Mouse (Mus musculus) embryonic fibroblast, embryonic 13.5 days (primary cell): Measurements from ENCODE around the gene Eid2b. TPM values are rescaled to one million over a fixed set of nuclear protein-coding genes. Genes with fewer than 3 reads are reported as not detected.
A peak's percentile ranks its signal among the peaks of the same experiment; 100 is the strongest.

Experiments used
- H3K27ac ChIP-seq: 2 replicates; pipeline ENCODE4 v1.5.1; 2012; ENCODE audit warnings: low read length, control low read depth, inconsistent platforms; ENCODE audit not compliant: insufficient read depth
- H3K4me1 ChIP-seq: 2 replicates; pipeline ENCODE4 v1.6.1; 2011; ENCODE audit warnings: low read length; ENCODE audit not compliant: control insufficient read depth, insufficient read depth
- H3K4me3 ChIP-seq: 2 replicates; pipeline ENCODE4 v1.5.1; 2011; ENCODE audit warnings: mild to moderate bottlenecking, control low read depth, low read length; ENCODE audit not compliant: insufficient read depth
- CTCF ChIP-seq: IDR thresholded peaks from 2 replicates; pipeline ENCODE4 v1.5.1; 2011; ENCODE audit warnings: mild to moderate bottlenecking, control low read depth, low read length, moderate library complexity, borderline replicate concordance; ENCODE audit not compliant: insufficient read depth
- POLR2A ChIP-seq: IDR thresholded peaks from 2 replicates; pipeline ENCODE4 v1.6.1; 2011; ENCODE audit warnings: low read depth, mild to moderate bottlenecking, control low read depth, low read length, moderate library complexity
- polyA plus RNA-seq: library from polyadenylated mRNA; stranded (reverse); fragments of >200 nt; gene quantifications from 2 replicates; pipeline ENCODE4 v1.2.4, GENCODE M21; 2011; ENCODE audit warnings: low read depth; ENCODE audit not compliant: missing spikeins, insufficient read length

Eid2b gene
- polyA plus RNA-seq, 1 experiment, result 8.8 TPM

- H3K4me3 ChIP-seq, result peak overlapping the region; percentile 70
- H3K4me1 ChIP-seq, result peaks cover 2% of the 10 kb centered on the region; the same call in 1 of the 2 replicates
- H3K27ac ChIP-seq, result peak overlapping the region; percentile 2; the same call in 1 of the 2 replicates
- 0 out of 2 replicates have a peak, but pooled peaks have one; percentile 15 for TF ChIP-seq POLR2A
- TF ChIP-seq CTCF, result no peak
Observed at GRCm38 (mm10) chr7:28268576-28268975, 9.0 kb upstream of the Eid2b start.

DNA sequence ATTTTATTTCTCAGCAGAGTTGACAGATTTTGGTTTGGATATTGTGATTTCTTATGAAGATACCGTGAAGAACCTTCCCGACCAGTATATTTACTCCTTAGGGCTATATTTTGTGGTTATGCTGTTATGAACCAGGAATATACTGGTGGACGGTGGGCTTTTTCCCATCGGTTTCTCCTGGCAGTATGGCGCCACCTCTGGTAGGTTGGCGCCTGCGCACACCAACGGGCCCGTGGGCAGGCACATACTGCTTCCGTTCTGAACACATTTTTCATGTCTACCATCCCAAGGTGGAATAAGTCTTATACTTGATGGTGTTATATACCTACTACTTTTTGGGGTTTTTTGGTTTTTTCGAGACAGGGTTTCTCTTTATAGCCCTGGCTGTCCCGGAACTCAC is 8.2 kb upstream of the Eid2b start:
- TF ChIP-seq CTCF (0 out of 2 replicates have a peak, but pooled peaks have one; percentile 11), POLR2A (no peak)

DNA sequence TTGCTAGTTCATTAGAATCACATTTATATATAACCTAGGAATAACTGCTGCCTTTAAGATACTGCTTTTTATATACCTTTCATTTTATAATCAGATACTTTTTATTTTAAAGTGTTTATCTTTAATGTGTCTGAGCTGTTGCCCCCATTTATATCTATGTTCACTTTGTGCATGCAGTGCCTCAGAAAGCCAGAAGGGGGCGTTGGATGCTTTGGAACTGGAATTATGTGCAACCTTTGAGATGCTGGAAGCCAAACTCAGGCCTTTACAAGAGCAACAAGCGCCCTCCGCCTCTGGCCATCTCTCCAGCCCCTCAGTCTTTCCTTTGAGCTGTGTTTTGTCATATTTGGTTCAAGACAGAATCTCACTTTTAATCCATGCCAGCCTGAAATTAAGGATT is 5.8 kb upstream of the Eid2b start:
- no peak for TF ChIP-seq CTCF
- no peak for TF ChIP-seq POLR2A
- H3K4me3 ChIP-seq, result no peak overlapping the region
- peaks cover 2% of the 10 kb centered on the region; the same call in 1 of the 2 replicates for H3K4me1 ChIP-seq

More for the DNA sequence above, 8.2 kb upstream of the Eid2b start:
- no peak overlapping the region for H3K4me3 ChIP-seq
- H3K4me1 ChIP-seq, result peaks cover 2% of the 10 kb centered on the region; the same call in 1 of the 2 replicates
- H3K27ac ChIP-seq, result no peak overlapping the region

DNA sequence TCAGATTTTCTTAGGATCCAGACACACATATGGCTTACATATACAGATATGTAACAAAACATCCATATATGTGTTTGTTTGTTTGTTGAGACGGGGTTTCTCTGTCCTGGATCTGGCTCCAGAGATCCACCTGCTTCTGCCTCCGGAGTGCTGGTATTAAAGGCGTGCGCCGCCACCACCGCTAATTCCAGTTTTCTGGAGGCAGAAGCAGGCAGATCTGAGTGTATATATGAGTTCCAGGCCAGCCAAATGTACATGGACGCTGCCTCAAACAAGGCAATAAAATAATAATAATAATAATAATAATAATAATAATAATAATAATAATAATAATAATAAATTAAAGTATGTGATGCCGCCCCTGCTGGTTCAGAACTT is 313 bp upstream of the Eid2b start:
- Histone ChIP-seq H3K4me3 (no peak overlapping the region), H3K4me1 (no peaks in the 10 kb centered on the region), H3K27ac (no peak overlapping the region)
- TF ChIP-seq CTCF (no peak), POLR2A (no peak)

More for the DNA sequence above, 5.8 kb upstream of the Eid2b start:
- no peak overlapping the region for H3K27ac ChIP-seq

GRCm38 (mm10) chr7:28278279-28278652 is 727 bp downstream of the Eid2b start:
- no peaks in the 10 kb centered on the region for H3K4me1 ChIP-seq
- peak overlapping the region; percentile 53 for H3K4me3 ChIP-seq
- no peak for TF ChIP-seq CTCF
- 0 out of 2 replicates have a peak, but pooled peaks have one; percentile 2 for TF ChIP-seq POLR2A
- no peak overlapping the region for H3K27ac ChIP-seq

DNA sequence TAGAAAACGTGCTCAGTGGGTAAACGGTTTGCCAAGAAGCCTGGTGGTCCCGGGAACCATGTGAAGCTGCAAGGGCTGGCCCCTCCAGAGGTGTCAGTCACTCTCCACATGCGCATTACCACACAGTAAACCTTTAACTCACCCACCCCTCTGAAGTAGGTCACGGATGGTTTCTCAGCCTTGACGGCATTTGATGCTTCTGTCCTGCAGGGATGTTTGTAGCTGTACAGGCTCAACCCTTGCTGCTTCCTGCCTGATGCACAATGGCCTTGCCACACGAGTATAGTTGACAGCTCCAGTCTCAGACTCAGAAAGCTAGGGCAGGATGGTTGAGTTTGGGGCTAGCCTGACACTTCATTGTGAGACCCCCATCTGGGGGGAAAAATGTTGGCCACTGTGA is 3.1 kb downstream of the Eid2b start:
- H3K4me1 ChIP-seq, result no peaks in the 10 kb centered on the region
- TF ChIP-seq POLR2A (no peak), CTCF (no peak)

DNA sequence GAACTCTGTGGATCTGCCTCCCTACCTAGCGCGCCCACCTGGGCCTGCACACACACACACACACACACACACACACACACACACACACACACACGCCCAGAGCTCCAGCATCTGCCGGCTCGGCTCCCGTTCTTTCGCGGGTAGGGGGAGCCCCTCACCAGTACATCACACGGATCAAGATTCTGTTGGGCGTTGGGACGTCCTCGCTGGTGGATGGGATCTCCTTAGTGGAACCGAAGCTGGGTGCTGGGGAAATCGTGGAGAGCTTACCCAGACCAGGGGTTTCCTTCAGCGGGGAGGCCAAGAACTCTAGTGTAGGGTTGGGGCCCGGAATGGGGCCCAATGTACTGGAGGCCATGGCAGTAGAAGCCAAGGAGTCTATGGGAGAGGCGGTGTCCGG is 12.6 kb downstream of the Eid2b start:
- Histone ChIP-seq H3K4me3 (no peak overlapping the region), H3K27ac (no peak overlapping the region)
- TF ChIP-seq POLR2A (no peak), CTCF (no peak)

More for the DNA sequence above, 3.1 kb downstream of the Eid2b start:
- no peak overlapping the region for H3K27ac ChIP-seq
- no peak overlapping the region for H3K4me3 ChIP-seq

GRCm38 (mm10) chr7:28290638-28291590 is 13.4 kb downstream of the Eid2b start, which contains the start of gene Selenov:
TSS of gene Selenov (minus strand) at chr7:28291186.
- no peak within 1 kb of the TSS for H3K4me3 ChIP-seq
- no peak within 1 kb of the TSS for H3K27ac ChIP-seq
- H3K4me1 ChIP-seq, result no peaks in the 10 kb centered on the region
- TF ChIP-seq CTCF, result no peak
- no peak for TF ChIP-seq POLR2A

More for the DNA sequence above, 12.6 kb downstream of the Eid2b start:
- no peaks in the 10 kb centered on the region for H3K4me1 ChIP-seq

GRCm38 (mm10) chr7:28294481-28294880 is 16.9 kb downstream of the Eid2b start:
- Histone ChIP-seq H3K4me1 (no peaks in the 10 kb centered on the region), H3K27ac (no peak overlapping the region), H3K4me3 (peak overlapping the region; percentile 16)
- TF ChIP-seq POLR2A (no peak), CTCF (no peak)

- H3K4me1 ChIP-seq, result no peaks in the 10 kb centered on the region
- no peak overlapping the region for H3K4me3 ChIP-seq
- H3K27ac ChIP-seq, result no peak overlapping the region
- TF ChIP-seq POLR2A (no peak), CTCF (peak; percentile 32; the same call in 1 of the 2 replicates)
Observed at GRCm38 (mm10) chr7:28298837-28299625, 21.5 kb downstream of the Eid2b start.
